Mouse (Mus musculus): ENCODE results near the gene Scgb2b17.
"Not testable (repeated sequence)": the region's sequence is repeated elsewhere in the genome, so short reads cannot be mapped to it uniquely, and the experiment has no call there.

Scgb2b17 gene

GRCm38 (mm10) chr7:33056461-33056860 is at the start of gene Scgb2b17:
Gene Scgb2b17 (minus strand): TSS chr7:33056561.
- not testable (repeated sequence) for DNase-seq (ENCODE audit: low spot score)

- not testable (repeated sequence) for DNase-seq (ENCODE audit: low spot score)
Measured at GRCm38 (mm10) chr7:33063149-33063548, 6.8 kb upstream of the Scgb2b17 start, which contains the start of gene Scgb1b17. Gene Scgb1b17 (plus strand): TSS chr7:33063449.
